Mouse (Mus musculus) heart, adult 2 months (tissue): ENCODE results near the gene Exosc1. TPM values are rescaled to one million over a fixed set of nuclear protein-coding genes. Genes with fewer than 3 reads are reported as not detected.

Experiments
- DNase-seq, 2 experiments: peaks; one replicate each; pipeline ENCODE4 v3.0.0; 2021
- H3K27ac ChIP-seq: fragments of 200-600 bp; 2 replicates; pipeline ENCODE4 v1.8.1; 2022
- H3K27me3 ChIP-seq: fragments of 200-500 bp; 2 replicates; pipeline ENCODE4 v1.6.1; 2012; ENCODE audit warnings: mild to moderate bottlenecking, low read length, inconsistent platforms, mixed read lengths; ENCODE audit not compliant: control insufficient read depth, insufficient read depth
- H3K36me3 ChIP-seq: fragments of 200-500 bp; 2 replicates; pipeline ENCODE4 v1.6.1; 2012; ENCODE audit warnings: low read length, inconsistent platforms; ENCODE audit not compliant: control insufficient read depth, insufficient read depth
- H3K4me1 ChIP-seq: fragments of 200-500 bp; 2 replicates; pipeline ENCODE4 v1.6.1; 2011; ENCODE audit warnings: low read length; ENCODE audit not compliant: control insufficient read depth, insufficient read depth
- H3K4me3 ChIP-seq: fragments of 200-600 bp; 2 replicates; pipeline ENCODE4 v1.8.1; 2022
- H3K79me2 ChIP-seq: fragments of 200-500 bp; replicated peaks from 2 replicates; pipeline ENCODE4 v1.6.1; 2012; ENCODE audit warnings: mild to moderate bottlenecking, inconsistent platforms, low read length, moderate library complexity, mixed read lengths; ENCODE audit not compliant: control insufficient read depth, insufficient read depth
- H3K9ac ChIP-seq: fragments of 200-500 bp; 2 replicates; pipeline ENCODE4 v1.6.1; 2012; ENCODE audit warnings: low read depth, mild to moderate bottlenecking, control low read depth, inconsistent platforms, low read length, mixed read lengths
- CTCF ChIP-seq: fragments of 200-600 bp; IDR thresholded peaks from 2 replicates; pipeline ENCODE4 v1.8.1; 2022; ENCODE audit warnings: antibody characterized with exemption, mild to moderate bottlenecking, moderate library complexity
- EP300 ChIP-seq: fragments of 200-500 bp; IDR thresholded peaks from 2 replicates; pipeline ENCODE4 v1.6.1; 2011; ENCODE audit warnings: low read depth, low read length, control low read depth; ENCODE audit not compliant: insufficient read depth
- POLR2A ChIP-seq: fragments of 200-500 bp; IDR thresholded peaks from 2 replicates; pipeline ENCODE4 v1.6.1; 2011; ENCODE audit warnings: mild to moderate bottlenecking, low read depth, low read length, control low read depth; ENCODE audit not compliant: insufficient read depth
- WGBS: fragments of 180-500 bp; shearing (Covaris S2); methylation state at CpG from one replicate; pipeline ENCODE4 v1.1.7; 2018; 5-methylcytosine and 5-hydroxymethylcytosine counted together
- intact Hi-C: fragments of 180-260 bp; cut with DNase I; formaldehyde crosslinking; loops from one replicate; pipeline ENCODE4 v1.15.1; 2025
- polyA plus RNA-seq: library from polyadenylated mRNA; depleted of rRNA; stranded (reverse); fragments of >200 nt; gene quantifications from 2 replicates; pipeline ENCODE4 v1.2.3, GENCODE M21; 2012
- total RNA-seq, 2 experiments: library from RNA; stranded (reverse); gene quantifications; 2 replicates each; pipeline ENCODE4 v1.2.3; 2021

Gene Exosc1
- total and polyA plus RNA-seq, 3 experiments = 9.8 to 13.9 (median 13.2) TPM

- no peak for TF ChIP-seq CTCF
- peak; percentile 87 for TF ChIP-seq POLR2A
- Histone ChIP-seq H3K27ac (peak within 1 kb of the TSS; percentile 98), H3K79me2 (0 out of 2 replicates have a peak, but pooled peaks cover 3% of the 10 kb centered on the region), H3K4me3 (peak within 1 kb of the TSS; percentile 71), H3K9ac (peak within 1 kb of the TSS; percentile 81), H3K4me1 (peaks cover 10% of the 10 kb centered on the region), H3K36me3 (peaks cover 23% of the 10 kb centered on the region), H3K27me3 (no peaks in the 10 kb centered on the region)
- intact Hi-C loops = loop anchor here (2.0 to 5.0 kb wide), 4 partner anchors 21 to 181 kb away; partner anchors contain the start of genes Exosc1, Frat2, Pi4k2a and Zdhhc16
- DNase-seq = peak; percentile 95 to 97
- 3% methylated on average over 52 of the region's 54 CpGs for whole genome bisulfite sequencing
These were observed 21.8 kb downstream of the Exosc1 start, which contains the start of gene Pgam1 for GRCm38 (mm10) chr19:41911178-41912073. Pgam1 (plus strand) TSS chr19:41911923.

GRCm38 (mm10) chr19:41910396-41910795, 22.8 kb downstream of the Exosc1 start:
- intact Hi-C loops = loop anchor here (5.0 kb wide), 3 partner anchors 63 to 182 kb away; partner anchors contain the start of genes Frat2 and Pi4k2a
- H3K4me1 ChIP-seq = peaks cover 10% of the 10 kb centered on the region
- H3K36me3 ChIP-seq = peaks cover 17% of the 10 kb centered on the region
- H3K27ac ChIP-seq = no peak overlapping the region
- no peak for DNase-seq
- H3K27me3 ChIP-seq = no peaks in the 10 kb centered on the region
- TF ChIP-seq CTCF (no peak), POLR2A (no peak), EP300 (no peak)
- H3K79me2 ChIP-seq = 0 out of 2 replicates have a peak, but pooled peaks cover 3% of the 10 kb centered on the region
- no peak overlapping the region for H3K4me3 ChIP-seq
- no peak overlapping the region for H3K9ac ChIP-seq
- 82% methylated on average over 2 of the region's 2 CpGs for WGBS

- 70% methylated on average over 3 of the region's 3 CpGs for WGBS
- Histone ChIP-seq H3K4me1 (peaks cover 5% of the 10 kb centered on the region), H3K27me3 (no peaks in the 10 kb centered on the region), H3K79me2 (0 out of 2 replicates have a peak, but pooled peaks cover 1% of the 10 kb centered on the region), H3K27ac (no peak overlapping the region), H3K4me3 (no peak overlapping the region), H3K9ac (no peak overlapping the region), H3K36me3 (peaks cover 7% of the 10 kb centered on the region)
- TF ChIP-seq CTCF (no peak), POLR2A (no peak), EP300 (no peak)
- DNase-seq = no peak
- intact Hi-C loops = no loop called here
These were observed 24.5 kb downstream of the Exosc1 start for GRCm38 (mm10) chr19:41908736-41909135.

GRCm38 (mm10) chr19:41907079-41907760, 26.0 kb downstream of the Exosc1 start:
- no peak overlapping the region for H3K27ac ChIP-seq
- WGBS = 40% methylated on average over 8 of the region's 8 CpGs

DNA sequence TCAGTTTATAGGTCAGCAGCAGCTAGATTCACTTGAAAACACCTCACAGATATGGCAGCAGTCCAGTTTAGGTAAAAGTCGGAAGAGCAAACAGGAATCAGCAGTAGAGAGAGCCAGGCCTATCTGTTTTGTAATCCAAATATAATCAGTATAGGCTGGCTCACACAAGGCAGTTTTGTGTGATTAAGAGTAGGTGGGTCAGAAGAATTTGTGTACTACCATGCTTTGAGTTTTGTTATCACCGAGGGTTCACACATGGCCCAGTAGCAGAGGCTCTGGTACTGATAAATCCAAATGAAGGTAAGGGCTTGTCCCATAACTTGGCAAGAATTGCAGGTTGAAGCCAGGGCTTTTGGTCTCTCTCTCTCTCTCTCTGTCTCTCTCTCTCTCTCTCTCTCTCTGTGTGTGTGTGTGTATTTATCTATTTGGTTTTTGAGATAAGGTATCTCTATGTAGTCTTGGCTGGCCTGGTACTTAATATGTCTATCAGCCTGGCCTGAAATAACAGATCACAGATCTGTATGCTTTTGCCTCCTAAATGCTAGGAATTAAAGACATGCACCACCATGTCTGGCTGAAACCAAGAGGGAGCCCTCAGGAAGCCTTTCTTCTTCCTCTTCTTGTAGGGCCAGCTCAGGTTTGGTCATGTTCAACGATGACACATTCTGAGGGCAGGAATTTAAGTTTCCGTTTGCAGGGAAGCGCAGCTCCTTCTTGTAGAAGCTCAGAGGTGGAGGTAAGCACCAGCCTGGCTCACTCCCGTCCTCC, 26.7 kb downstream of the Exosc1 start:
- Histone ChIP-seq H3K36me3 (no peaks in the 10 kb centered on the region), H3K79me2 (no peaks in the 10 kb centered on the region), H3K27ac (no peak overlapping the region), H3K4me1 (no peaks in the 10 kb centered on the region), H3K27me3 (no peaks in the 10 kb centered on the region), H3K4me3 (no peak overlapping the region), H3K9ac (no peak overlapping the region)
- DNase-seq = no peak
- intact Hi-C loops = no loop called here
- TF ChIP-seq EP300 = no peak
- no peak for TF ChIP-seq CTCF
- TF ChIP-seq POLR2A = no peak
- 41% methylated on average over 6 of the region's 6 CpGs for WGBS

More at GRCm38 (mm10) chr19:41907079-41907760, 26.0 kb downstream of the Exosc1 start:
- no peak for DNase-seq
- Histone ChIP-seq H3K79me2 (no peaks in the 10 kb centered on the region), H3K4me3 (no peak overlapping the region), H3K4me1 (no peaks in the 10 kb centered on the region), H3K27me3 (no peaks in the 10 kb centered on the region), H3K36me3 (no peaks in the 10 kb centered on the region), H3K9ac (no peak overlapping the region)
- intact Hi-C loops = no loop called here
- no peak for TF ChIP-seq POLR2A
- no peak for TF ChIP-seq CTCF
- TF ChIP-seq EP300 = no peak
